Mouse (Mus musculus) kidney, postnatal 0 days (tissue): Measurements from ENCODE around the gene Ube2a. TPM values are rescaled to one million over a fixed set of nuclear protein-coding genes. Genes with fewer than 3 reads are reported as not detected.

Experiments used
- ATAC-seq: fragments of 200-750 bp; cut with Nextera tagmentation; replicated peaks from 2 replicates; pipeline ENCODE4 v1.8.0; 2017; ENCODE audit warnings: low read depth, moderate number of reproducible peaks, moderate TSS enrichment, moderate library complexity; ENCODE audit not compliant: low FRiP score
- DNase-seq: peaks from one replicate; pipeline ENCODE4 v3.0.0-alpha.2; 2016; ENCODE audit warnings: low spot score
- H3K27ac ChIP-seq: fragments of 300-500 bp; sonication (generic); 2 replicates; pipeline ENCODE4 v1.5.1; 2014; ENCODE audit warnings: mild to moderate bottlenecking
- H3K27me3 ChIP-seq: fragments of 300-500 bp; sonication (generic); 2 replicates; pipeline ENCODE4 v1.6.1; 2014; ENCODE audit warnings: low read length, mixed read lengths; ENCODE audit not compliant: insufficient read depth
- H3K36me3 ChIP-seq: fragments of 300-500 bp; sonication (generic); 2 replicates; pipeline ENCODE4 v1.6.1; 2014; ENCODE audit warnings: low read length, mixed read lengths; ENCODE audit not compliant: insufficient read depth
- H3K4me1 ChIP-seq: fragments of 300-500 bp; sonication (generic); replicated peaks from 2 replicates; pipeline ENCODE4 v1.6.1; 2014; ENCODE audit warnings: antibody characterized with exemption, low read length, mixed read lengths; ENCODE audit not compliant: insufficient read depth
- H3K4me2 ChIP-seq: fragments of 300-500 bp; sonication (generic); 2 replicates; pipeline ENCODE4 v1.6.1; 2014; ENCODE audit warnings: mild to moderate bottlenecking, low read length, moderate library complexity, mixed read lengths
- H3K4me3 ChIP-seq: fragments of 300-500 bp; sonication (generic); replicated peaks from 2 replicates; pipeline ENCODE4 v1.5.1; 2014; ENCODE audit warnings: low read depth, low read length
- H3K9ac ChIP-seq: fragments of 300-500 bp; sonication (generic); 2 replicates; pipeline ENCODE4 v1.6.1; 2014; ENCODE audit warnings: low read depth, low read length
- H3K9me3 ChIP-seq: fragments of 300-500 bp; sonication (generic); replicated peaks from 2 replicates; pipeline ENCODE4 v1.6.1; 2016; ENCODE audit warnings: low read length, inconsistent platforms, mixed read lengths
- CTCF ChIP-seq: IDR thresholded peaks from 2 replicates; pipeline ENCODE4 v1.5.1; 2016; ENCODE audit warnings: antibody characterized with exemption, low read depth, mild to moderate bottlenecking, moderate library complexity
- WGBS: fragments of 180-500 bp; shearing (Covaris S2); extraction: QIAGEN DNeasy Blood & Tissue Kit; methylation state at CpG from one replicate; pipeline ENCODE4 v1.1.7; 2014; 5-methylcytosine and 5-hydroxymethylcytosine counted together
- polyA plus RNA-seq: library from polyadenylated mRNA; unstranded; fragments of >200 nt; fragmentation: Nextera tagmentation; extraction: Ambion mirVana; gene quantifications from 2 replicates; pipeline ENCODE4 v1.2.1, GENCODE M21; 2015

The Ube2a gene
- polyA plus RNA-seq, 1 experiment from 2014 or later, result 157 TPM

DNA sequence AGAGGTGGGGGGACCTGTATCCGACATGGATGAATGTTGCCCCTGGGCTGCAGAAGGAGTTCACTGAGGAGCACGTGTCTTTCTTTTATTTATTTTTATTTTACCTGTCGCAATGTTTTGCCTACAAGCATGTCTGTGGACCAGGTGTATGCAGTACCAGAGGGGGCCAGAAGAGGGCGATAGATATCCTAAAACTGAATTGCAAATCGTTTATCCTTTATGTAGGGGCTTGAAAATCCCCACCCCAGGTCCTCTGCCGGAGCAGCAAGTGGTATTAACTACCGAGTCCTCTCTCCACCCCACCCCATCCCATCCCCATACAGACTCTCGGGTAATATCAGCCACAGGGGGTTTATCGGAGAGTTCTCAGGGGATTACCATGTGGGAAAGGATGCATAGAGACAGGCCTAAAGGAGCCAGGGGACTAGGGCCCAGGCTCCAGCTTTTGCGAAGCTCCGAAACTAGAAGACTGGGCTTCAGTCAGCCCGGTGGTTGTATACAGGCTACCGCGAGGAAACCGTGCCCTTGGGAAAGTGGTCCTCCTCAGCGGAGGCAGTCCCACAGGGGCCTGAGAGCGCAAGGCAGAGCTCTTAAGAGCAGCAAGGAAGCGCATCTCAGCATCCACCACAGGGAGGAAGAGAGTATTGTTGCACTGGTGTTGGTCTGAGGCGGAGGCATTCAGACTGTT is 40.2 kb upstream of the Ube2a start:
- WGBS, result 33% methylated on average over 19 of the region's 19 CpGs
- DNase-seq, result peak; percentile 47

DNA sequence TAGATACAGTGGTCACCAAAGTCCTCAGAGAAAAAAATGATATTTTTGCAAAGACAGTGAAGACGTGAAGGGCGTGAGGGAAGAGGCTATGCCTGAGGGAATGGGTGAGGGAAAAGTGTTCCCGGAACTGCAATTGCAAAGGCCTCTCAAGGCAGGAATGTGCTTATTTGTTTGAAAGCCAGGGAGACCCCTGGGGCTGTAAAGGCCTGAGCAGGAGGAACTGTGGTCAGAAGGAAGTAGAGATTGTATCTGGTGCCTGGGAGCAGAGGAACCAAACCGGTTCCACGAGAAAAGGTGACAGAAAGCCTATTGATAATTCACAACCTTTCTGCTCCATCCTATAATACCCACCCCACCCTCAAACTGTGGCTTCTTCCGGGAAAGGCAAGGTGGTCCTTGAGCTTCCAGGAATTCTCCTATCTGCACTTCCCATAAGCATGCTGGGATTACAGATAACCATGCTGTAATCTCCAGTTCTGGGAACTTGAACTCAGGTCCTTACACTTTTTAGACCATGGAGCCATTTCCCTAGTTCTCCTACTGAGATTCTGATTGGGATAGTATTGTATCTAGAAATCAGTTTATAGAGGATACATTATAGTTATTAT is 36.5 kb upstream of the Ube2a start:
- H3K4me1 ChIP-seq, result no peaks in the 10 kb centered on the region
- H3K4me3 ChIP-seq, result no peak overlapping the region
- TF ChIP-seq CTCF, result no peak
- no peak overlapping the region for H3K4me2 ChIP-seq
- WGBS, result 56% methylated on average over 6 of the region's 6 CpGs
- H3K9me3 ChIP-seq, result no peaks in the 10 kb centered on the region
- H3K9ac ChIP-seq, result no peak overlapping the region
- ATAC-seq (no peak), DNase-seq (no peak)
- H3K27ac ChIP-seq, result no peak overlapping the region
- no peaks in the 10 kb centered on the region for H3K27me3 ChIP-seq
- no peaks in the 10 kb centered on the region for H3K36me3 ChIP-seq

More for the DNA sequence above, 40.2 kb upstream of the Ube2a start:
- no peaks in the 10 kb centered on the region for H3K9me3 ChIP-seq
- H3K4me1 ChIP-seq, result no peaks in the 10 kb centered on the region
- peak; percentile 78 for TF ChIP-seq CTCF
- peak overlapping the region; percentile 45 for H3K4me2 ChIP-seq
- ATAC-seq, result no peak
- no peaks in the 10 kb centered on the region for H3K36me3 ChIP-seq
- H3K9ac ChIP-seq, result no peak overlapping the region
- H3K27me3 ChIP-seq, result no peaks in the 10 kb centered on the region
- H3K27ac ChIP-seq, result no peak overlapping the region
- no peak overlapping the region for H3K4me3 ChIP-seq

DNA sequence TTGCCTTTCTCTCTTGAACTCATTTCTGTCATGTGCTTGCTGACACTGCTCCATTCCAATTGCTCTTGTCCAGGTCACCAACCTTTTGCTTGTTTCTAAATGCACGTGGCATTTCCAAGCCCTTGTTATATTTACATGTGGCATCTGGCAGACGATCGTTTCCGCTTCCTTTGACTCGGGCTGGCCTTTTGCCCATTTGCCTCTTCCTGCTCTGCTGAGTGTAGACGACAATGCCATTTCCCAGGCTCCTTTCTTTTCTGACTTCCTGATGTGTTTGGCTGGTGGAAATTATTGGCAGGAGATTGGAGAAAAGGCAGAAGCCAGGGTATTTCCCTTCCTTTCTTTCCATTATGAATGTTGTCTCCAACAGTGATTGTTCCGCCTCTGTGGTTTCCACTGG is 34.3 kb upstream of the Ube2a start:
- H3K4me2 ChIP-seq, result no peak overlapping the region
- no peaks in the 10 kb centered on the region for H3K27me3 ChIP-seq
- 65% methylated on average over 7 of the region's 7 CpGs for WGBS
- H3K4me3 ChIP-seq, result no peak overlapping the region
- H3K9me3 ChIP-seq, result no peaks in the 10 kb centered on the region
- no peak for TF ChIP-seq CTCF
- H3K27ac ChIP-seq, result no peak overlapping the region
- ATAC-seq, result no peak
- H3K4me1 ChIP-seq, result no peaks in the 10 kb centered on the region
- no peaks in the 10 kb centered on the region for H3K36me3 ChIP-seq
- no peak overlapping the region for H3K9ac ChIP-seq
- DNase-seq, result peak; percentile 16

DNA sequence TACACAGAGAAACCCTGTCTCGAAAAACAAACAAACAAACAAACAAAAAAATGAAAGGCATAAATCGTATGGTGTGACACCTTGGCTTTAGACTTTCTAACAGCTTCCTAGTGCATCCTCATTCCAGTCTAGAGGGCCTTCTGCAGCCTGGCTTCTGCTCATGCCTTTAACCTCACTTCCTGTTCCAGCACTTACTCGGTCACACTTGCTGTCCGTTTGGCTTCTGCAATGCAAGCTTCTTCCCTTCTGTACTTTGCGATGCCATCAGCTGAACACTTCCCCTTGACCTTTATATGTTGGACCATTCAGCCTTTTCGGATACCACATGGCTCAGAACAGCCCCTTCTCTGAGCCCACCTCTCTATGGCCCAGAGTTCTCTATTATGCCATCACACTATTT is 32.0 kb upstream of the Ube2a start:
- no peaks in the 10 kb centered on the region for H3K9me3 ChIP-seq
- H3K4me3 ChIP-seq, result no peak overlapping the region
- H3K27ac ChIP-seq, result no peak overlapping the region
- ATAC-seq, result no peak
- no peaks in the 10 kb centered on the region for H3K4me1 ChIP-seq
- no peak for DNase-seq
- TF ChIP-seq CTCF, result no peak
- H3K9ac ChIP-seq, result no peak overlapping the region
- WGBS, result 74% methylated on average over 6 of the region's 6 CpGs
- H3K4me2 ChIP-seq, result no peak overlapping the region
- no peaks in the 10 kb centered on the region for H3K36me3 ChIP-seq
- no peaks in the 10 kb centered on the region for H3K27me3 ChIP-seq

DNA sequence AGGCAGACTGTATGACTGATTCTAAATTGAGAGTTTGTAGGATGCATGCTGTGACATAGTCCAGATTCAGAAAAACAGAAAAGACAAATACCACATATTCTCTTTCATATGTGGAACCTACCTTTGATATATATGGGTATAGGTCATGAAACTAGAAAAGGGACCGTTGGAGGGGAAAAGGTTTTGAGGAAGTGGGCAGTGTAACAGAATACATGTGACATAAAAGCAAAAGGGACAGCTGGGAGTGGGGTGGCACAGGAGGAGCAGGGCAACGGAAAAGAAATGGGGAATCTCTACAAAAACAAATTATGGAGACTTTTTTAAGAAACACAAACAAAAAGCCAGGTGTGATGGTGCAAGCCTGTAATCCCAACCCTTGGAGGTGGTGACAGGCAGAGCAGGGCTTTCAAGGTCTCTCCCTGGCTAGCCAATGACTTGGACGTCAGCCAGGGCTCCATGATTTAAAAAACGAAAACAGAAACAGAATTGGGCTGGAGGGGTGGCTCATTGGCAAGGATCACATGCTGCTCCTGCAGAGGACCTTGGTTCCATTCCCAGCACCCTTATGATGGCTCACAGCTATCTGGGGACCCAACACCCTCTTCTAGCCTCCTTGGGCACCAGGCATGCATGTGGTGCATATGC is 30.2 kb upstream of the Ube2a start:
- no peaks in the 10 kb centered on the region for H3K9me3 ChIP-seq
- H3K4me1 ChIP-seq, result no peaks in the 10 kb centered on the region
- no peak overlapping the region for H3K4me3 ChIP-seq
- ATAC-seq (no peak), DNase-seq (no peak)
- 65% methylated on average over 4 of the region's 4 CpGs for WGBS
- no peak overlapping the region for H3K9ac ChIP-seq
- H3K36me3 ChIP-seq, result no peaks in the 10 kb centered on the region
- TF ChIP-seq CTCF, result no peak
- no peak overlapping the region for H3K27ac ChIP-seq
- H3K4me2 ChIP-seq, result no peak overlapping the region
- H3K27me3 ChIP-seq, result no peaks in the 10 kb centered on the region

DNA sequence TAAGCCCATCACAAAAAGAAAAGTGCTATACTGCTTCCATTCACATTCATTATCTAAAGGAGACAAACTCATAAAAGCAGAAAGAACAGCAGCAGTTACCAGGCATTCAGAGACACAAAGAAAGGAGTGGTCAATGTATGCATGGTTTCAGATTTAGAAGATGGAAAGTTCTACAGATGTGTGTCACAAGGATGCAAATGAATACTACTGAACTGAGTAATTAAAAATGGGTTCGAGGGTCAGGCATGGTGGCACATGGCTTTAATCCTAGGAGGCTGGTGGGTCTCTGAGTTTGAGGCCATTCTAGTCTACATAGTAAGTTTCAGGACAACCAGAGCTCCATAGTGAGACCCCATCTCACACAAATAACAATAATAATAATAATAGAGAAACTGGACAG is 26.5 kb upstream of the Ube2a start:
- no peak overlapping the region for H3K9ac ChIP-seq
- no peak overlapping the region for H3K4me2 ChIP-seq
- TF ChIP-seq CTCF, result no peak

More for the DNA sequence above, 26.5 kb upstream of the Ube2a start:
- no peak overlapping the region for H3K27ac ChIP-seq
- H3K9me3 ChIP-seq, result no peaks in the 10 kb centered on the region
- no peak for ATAC-seq
- no peaks in the 10 kb centered on the region for H3K36me3 ChIP-seq
- H3K4me3 ChIP-seq, result no peak overlapping the region
- DNase-seq, result no peak
- 79% methylated on average over 1 of the region's 1 CpGs for WGBS
- H3K27me3 ChIP-seq, result no peaks in the 10 kb centered on the region
- H3K4me1 ChIP-seq, result no peaks in the 10 kb centered on the region
